Mouse (Mus musculus) ES-CJ7 (cell line): ENCODE data around the gene Atp1a4.

Experiments
- DNase-seq: peaks from one replicate; pipeline ENCODE4 v3.0.0; 2011; ENCODE audit warnings: low read depth, low spot score

Atp1a4 gene

DNA sequence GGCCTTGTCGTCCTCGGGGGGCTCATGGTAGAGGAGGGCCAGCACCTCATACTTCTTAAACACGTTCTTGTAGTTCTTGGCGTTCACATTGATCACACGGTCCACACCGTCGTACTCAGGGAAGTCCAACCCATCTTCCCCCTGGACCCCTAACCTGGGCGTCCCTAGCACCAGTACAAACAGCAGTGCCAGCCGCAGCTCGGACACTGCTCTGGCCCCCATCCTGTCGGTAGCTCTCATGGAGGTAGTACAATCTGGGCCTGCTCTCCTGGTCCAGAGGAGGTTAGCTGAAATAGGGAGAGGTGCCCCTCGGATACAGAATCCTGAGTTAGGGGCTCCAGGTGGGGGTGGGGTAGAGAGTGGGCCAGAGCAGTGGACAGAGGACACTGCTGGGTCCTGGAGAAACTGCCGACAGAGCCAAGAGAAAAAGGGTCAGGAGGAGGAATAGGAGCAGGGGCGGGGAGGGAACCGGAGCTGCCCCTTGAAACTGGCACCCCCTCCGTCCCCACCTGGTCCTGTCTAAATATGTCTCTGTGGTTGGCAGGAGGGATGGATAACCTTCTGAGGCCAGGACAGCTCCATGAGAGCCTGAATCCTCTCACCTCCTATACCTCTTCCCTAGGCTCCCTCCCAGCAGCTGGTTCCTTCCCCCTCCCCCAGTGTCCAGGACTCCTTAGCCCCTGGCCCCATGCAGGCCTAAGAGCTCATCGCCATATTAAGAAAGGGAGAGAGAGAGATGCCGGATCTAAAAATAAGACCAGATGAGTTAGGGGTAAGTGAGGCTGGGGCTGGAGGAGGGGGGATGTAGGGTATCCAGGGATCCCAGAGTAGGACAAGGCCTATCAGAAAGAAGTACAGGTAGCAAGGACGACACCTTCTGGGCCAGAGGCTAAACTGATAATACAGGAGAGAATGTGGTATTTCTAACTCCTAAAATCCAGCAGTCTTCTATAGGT, 38.5 kb downstream of the Atp1a4 start, which contains the start of gene Casq1:
Casq1 (minus strand) TSS at position 418 of the 956 bp plus-strand sequence.
- no peak for DNase-seq

- peak; percentile 64 for DNase-seq
These were observed 39.9 kb downstream of the Atp1a4 start for GRCm38 (mm10) chr1:172218164-172218910.

DNA sequence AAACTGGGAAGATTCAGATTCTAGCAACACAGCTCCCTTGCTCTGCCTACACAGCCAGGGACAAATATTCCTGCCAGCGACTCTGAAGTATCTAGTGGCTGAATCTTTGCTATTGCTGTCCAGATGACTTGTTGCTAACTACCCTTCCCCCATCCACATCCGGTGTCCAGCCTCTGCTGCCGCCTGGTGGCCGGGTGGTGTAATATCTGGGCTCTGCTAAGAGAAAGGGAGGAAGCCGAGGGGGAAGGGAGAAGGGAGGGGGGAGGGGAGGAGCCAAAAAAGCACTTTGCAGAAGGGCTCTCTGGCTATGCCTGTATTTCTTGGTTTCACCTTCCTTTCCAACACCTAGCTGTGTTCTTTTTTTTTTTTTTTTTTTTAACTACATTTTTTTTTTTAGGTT, 41.1 kb downstream of the Atp1a4 start:
- peak; percentile 98 for DNase-seq

DNA sequence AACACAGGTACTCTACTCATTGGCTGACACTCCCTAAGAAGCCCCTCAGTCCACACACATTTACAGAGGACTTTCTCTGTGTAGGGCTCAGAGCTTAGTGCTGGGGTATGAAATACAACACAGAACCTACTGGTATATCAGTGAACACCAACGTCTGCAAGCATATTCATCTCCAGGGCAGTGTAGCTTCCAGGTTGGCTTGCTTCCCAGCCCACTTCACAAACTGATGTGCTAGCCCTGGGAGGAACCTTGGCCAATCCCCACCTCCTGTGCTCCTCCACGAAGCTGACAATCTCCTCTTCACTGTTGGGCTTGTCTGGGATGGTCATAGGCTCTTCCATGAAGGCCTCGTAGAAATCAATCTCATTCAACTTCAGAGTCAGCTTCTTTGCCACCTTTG, 43.5 kb downstream of the Atp1a4 start:
- no peak for DNase-seq

GRCm38 (mm10) chr1:172213771-172214170, 44.4 kb downstream of the Atp1a4 start:
- no peak for DNase-seq

DNA sequence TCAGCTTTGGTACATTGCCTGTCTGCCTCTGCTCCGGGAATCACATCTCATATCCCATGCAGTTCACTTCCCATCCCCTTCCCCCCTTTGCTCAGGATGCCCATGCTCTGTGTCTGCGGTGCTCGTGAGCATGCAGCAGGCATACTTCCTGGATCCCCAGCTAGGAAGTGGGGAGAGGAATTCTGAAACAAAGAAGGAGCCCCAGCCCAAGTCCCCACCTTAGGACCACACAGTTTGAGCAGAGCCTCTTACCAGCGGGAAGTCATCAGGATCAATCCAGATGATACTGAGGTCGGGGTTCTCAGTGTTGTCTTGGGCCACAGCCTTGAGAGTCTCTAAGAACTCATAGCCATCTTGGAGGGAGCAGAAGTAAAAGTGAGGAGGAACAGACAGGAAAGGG, 45.4 kb downstream of the Atp1a4 start:
- DNase-seq: peak; percentile 82

DNA sequence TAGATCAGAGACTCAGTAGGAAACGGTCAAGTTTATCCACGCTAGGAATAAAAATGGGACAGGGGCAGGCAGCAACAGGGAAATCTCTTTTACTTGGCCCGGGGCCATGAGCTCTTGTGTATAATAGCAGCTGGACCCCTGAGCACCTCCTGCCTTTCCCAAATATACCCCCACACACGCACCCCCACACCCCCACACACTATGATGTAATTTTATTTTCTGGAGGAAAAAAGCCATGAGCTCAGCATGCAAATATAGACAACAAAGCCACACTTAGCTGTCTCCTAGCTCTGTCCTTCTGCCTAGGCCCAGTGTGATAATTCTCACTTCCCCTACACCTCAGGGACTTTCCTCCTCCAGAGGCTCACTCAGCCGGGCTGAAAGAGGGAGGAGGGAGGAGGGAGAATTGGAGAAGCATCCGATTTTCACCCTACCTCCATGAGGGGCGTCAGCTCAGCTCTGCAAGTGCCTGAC, 51.1 kb downstream of the Atp1a4 start:
- DNase-seq: no peak

- DNase-seq: peak; percentile 70
These were observed 51.9 kb downstream of the Atp1a4 start, which contains the start of gene Pea15a for GRCm38 (mm10) chr1:172206141-172206917. Pea15a (minus strand) TSS chr1:172206804.

GRCm38 (mm10) chr1:172205741-172206087, 52.5 kb downstream of the Atp1a4 start:
- no peak for DNase-seq

DNA sequence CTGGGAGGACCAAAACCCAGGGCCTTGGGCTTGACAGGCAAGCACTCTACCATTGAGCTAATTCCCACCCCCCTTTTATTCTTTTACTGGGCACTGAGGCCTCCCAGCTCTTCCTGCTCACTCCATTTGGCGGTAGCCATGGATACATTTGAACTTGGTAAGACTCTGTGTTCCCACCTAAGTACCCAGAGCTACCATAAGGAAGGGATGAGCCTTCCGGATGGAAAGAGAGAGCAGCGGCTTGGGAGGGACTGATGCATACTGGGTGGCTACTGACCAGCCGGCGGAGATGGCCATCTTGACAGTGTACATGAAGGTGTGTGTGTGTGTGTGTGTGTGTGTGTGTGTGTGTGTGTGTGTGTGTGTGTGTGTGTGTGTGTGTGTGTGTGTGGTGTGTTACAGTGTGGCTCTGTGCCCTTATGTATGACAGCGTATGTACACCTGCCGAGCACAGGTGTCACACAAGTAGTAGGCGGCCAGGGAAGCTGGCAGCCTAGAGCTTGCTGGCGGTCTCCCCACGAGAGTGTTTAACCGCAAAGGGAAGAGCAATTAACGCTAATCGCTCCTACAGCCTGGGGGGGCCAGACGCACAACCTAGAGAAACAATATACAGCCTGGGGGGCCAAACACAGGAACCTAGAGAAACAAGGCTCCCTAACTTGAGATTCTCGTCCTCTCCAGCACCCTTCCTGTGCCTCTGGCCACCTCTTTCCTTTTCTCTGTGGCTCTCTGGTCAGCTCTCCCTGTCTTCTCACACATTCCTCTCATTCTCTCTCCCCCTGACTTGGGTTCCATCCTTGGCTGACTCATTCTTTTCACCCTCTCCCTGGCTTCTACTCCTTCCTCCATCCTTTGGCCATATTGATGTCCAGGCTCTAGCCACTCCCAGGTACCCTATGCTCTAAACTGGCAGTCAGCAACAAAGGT, 53.1 kb downstream of the Atp1a4 start:
- no peak for DNase-seq

DNA sequence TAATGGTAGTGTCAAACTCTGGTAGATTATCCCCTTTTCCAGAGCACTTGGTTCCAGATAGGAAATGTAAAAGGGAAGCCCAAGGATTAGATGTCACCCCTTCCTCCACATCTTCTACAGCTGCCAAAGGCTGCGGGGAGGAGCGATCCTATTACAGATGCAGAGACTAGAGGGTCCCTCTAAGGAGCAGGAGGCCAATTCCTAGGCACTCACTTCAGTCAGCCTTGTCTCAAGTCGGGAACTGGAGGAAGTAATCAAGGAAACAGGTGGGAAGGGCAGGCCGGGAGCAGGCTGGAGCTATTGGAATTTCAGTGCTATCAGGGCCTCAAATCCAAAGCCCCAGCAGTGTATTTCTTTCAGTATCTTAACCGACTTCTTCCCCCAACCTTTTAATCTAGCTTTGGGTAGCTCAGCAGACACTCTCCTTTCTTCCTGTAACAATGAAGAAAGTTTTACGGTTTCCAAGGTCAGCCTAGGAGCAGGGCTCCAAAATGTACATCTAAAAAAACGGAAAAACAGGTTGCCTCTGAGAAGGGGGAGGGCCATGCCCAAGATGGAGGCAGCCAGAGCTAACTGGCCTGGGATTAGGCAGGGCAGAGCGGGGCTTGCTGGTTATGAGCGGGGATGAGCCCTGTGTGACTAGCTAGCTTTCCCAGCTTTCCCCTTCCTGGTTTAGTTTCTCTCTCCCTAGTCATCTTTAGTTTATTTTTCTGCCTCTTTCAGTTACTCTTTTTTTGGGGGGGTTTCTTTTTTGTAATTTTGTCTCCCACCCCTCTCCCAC, 54.0 kb downstream of the Atp1a4 start:
- no peak for DNase-seq

DNA sequence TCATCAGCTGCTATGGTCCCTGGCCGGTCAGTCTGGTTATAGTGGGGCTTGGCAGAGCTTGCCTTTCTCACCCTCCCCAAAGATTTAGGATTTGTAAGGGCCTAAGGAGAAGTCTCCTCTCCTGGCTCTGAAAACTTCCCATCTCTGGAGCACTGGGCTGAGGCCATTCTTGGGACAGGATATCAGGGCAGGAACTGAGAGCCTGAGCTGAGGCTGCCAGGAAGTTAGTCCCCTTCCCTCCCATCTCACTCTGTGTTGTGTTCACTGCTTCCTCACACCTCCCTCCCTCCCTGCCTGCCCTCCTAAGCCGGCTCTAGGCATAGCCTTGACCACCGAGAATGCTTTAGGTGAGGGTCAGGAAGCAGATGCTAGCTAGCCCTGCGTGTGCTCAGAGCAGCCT, 54.6 kb downstream of the Atp1a4 start:
- DNase-seq: no peak

DNA sequence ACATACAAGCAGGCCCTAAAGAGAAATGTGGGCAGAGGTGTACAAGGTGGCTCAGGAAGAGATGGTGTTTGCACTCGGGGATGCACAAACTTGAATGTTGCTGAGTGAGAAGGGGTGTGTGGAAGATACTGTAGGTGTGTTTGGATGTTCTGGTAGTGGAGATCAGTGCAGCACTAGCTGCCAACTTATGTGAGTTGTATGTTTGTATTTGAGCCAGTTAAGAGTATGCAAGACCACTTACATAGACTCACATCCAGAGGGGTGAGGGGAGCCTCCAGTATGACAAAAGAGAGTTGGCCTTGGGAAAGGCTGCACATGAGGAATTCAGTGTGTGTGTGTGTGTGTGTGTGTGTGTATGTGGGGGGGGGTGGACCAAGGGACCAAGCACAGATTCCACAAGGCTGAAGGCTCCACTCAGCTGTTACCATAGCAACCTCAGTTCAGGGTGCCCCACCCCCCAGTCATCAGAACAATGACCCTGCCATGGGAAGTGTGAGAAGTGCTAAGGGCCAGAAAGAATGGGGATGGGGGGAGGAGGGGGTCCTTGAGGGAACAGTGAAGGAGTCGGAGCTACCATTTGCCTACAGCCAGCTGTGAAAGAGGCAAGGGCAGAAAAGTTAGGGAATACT, 55.2 kb downstream of the Atp1a4 start:
- DNase-seq: peak; percentile 70

DNA sequence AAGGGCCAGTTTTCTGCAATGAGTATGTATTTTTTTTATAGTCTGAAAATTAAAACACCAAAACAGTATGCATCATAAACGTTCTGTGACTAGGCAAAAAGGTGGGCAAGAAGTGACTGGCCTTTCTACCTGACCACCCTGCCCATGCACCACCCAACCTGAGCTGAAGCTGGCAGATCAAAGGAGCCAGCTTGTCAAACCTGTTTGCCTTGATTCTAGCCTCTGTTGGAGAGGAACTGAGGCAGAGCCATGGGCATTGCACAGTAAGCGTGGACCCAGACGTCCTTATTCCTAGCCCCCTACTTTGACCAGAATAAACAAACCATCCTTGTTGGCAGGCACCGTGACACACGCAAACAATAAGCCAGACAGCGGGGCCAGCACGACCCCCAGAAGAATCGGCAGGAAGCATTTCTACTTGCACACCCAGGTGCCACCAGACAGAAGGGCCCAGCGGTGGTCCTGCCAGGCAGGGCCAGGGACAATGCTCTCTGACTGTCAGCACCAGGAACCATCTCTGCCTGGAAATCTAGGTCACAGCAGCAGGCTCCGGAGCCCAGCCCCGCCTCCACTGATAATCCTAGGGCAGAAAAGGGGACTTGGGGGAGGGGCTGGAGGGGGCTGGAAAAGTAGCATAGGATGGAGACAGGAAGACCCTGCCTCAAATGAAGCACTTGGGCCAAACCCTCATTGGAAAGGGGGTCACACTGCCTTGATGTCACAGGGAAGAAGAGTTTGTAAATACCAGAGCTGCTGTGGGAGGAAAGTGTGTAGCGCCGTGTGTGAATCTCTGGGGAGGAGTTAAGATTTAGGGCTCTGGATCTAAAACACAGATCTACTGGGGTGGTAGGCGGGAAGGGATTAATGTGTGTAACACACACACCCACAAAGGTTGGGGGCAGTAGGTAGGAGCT, 56.0 kb downstream of the Atp1a4 start:
- no peak for DNase-seq

- peak; percentile 51 for DNase-seq
These were observed 57.3 kb downstream of the Atp1a4 start for GRCm38 (mm10) chr1:172200871-172201447.

DNA sequence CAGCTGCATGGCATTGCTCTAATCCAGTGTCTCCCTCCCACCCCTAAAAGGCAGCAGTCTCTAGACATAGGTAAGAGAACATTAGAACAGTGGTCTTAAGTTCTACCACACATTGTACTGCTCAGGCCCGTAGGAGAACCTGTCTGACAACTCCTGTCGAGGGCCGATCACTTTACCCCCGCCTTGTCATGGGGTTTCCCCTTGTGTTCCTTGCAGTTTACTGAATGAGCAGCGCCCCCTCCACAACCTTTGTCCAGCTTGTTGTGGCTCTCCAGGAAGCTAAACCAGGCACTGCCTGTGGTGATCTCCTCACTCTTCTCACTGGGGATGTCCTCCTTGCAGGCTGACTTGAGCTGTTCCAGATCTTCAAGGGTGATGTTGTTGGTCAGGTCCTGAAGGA, 58.1 kb downstream of the Atp1a4 start:
- DNase-seq: no peak

DNA sequence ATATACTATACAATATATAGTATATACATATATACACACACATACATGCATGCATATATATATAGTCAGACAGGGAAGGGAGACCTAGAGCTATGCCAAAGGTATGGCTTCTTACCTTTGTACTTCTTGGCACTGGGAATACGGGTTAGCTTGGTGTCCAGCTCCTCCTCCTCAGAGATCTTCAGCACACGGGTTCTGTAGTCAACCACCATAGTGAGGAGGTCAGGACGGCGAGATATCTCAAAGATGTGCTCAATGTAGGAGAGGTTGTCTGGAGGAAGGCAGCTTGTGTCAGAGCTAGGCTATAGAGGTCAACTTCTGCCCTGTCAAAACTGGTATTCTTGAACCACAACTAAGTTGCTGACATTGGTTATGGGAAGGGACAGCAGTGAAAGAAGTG, 59.2 kb downstream of the Atp1a4 start:
- no peak for DNase-seq

DNA sequence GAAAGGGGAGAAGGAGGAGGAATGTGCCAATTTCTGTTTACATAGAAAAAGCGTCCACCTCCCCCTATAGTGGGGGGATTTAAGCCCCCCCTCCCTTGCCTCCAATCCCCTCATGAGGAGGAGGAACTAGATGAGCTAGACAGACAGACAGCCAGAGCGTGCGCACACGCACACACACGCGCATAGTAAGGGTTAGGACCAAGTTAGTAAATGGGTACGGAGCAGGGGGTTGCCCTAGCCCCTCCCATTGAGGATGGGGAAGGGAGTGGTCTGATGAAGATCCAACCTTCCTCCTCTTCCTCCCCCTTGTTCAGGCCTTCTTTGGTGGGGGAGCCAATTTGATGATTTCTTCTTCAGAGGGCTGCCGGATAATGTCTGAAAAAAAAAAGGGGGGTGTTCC, 59.9 kb downstream of the Atp1a4 start:
- no peak for DNase-seq
